Mouse (Mus musculus) thymus, postnatal 36 days (tissue): ENCODE results near the gene Pknox2.

ENCODE experiments used
- DNase-seq, 2 experiments: peaks; one replicate each; pipeline ENCODE4 v3.0.0; 2022; ENCODE audit warnings: mixed read lengths in 2 of 2

Pknox2 gene

DNA sequence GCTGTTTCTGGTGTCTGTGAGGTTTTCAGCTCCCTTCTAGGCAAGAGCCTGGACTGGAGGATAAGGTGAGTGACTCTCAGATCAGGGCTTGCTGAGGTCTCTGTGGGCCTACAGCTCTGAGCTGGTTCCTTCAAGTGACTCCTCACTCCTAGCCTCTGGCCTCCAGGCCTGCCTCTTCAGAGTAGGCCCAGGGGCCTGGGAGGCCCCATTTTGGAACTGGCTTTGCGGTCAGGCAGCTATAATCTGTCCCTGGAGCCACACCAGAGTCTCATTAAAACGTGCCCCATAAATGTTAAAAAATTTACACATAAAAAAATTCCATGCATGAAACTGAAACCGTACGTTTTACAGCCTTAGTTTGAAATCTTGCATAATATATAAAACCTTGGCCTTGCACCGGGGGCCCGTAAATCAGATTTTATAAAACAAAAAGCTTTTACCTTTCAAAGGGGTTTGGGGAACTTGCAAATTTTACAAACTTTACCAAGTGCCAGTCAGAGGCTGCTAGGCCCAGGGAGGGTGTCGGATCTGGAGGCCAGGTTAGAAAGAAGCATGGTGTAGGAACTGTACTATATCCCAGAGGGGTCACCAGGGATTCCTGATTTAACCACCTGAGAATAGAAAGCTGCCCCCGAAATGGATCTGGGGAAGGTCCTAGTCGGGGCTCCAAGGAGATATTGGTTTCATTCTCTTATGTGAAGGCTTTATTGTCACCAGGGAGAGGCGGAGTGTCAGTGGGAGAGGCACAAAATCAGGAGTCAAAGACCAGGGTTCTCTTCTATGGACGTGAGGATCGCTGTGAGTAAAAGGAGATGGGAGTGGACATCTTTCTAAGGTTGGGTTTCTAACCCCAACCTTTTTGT lies 214.0 kb downstream of the Pknox2 start:
- no peak for DNase-seq

DNA sequence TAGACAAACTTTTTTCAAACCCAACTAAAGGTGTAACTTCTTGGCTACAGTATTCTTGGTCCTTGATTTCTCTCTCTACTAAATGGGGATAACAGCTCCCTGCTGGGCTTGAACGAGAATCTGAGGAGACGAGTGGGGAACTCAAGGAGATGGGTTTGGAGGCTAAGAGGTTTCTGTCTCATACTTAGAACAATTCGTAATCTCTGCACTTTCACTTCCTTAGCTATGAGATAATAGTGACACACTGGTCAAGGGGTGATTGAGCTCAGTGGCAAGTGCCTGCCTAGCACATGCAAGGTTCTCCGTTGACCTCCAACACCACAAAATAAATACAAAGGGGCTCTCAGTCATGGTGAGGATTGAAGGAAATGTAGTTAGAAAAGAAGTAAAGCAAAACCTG lies 215.6 kb downstream of the Pknox2 start:
- no peak for DNase-seq

DNA sequence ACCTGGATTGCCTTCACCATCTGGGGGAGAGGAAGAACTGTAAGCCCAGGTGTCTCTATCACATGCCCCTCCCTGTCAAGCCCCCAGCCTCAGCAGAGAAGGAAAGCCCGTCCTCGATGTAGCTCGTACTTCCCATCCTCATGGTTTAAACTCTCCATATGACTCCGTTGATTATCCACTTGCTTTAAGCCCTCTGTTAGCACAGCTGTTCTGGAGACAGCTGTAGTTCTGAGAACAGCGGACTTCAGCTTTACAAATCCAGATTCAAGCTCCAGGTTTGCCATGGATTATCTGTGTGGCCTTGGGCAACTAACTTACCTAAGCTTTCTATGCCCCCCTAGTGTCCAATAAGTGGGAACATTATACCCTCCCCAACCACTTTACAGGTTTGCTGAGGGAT lies 223.5 kb downstream of the Pknox2 start:
- DNase-seq = no peak

DNA sequence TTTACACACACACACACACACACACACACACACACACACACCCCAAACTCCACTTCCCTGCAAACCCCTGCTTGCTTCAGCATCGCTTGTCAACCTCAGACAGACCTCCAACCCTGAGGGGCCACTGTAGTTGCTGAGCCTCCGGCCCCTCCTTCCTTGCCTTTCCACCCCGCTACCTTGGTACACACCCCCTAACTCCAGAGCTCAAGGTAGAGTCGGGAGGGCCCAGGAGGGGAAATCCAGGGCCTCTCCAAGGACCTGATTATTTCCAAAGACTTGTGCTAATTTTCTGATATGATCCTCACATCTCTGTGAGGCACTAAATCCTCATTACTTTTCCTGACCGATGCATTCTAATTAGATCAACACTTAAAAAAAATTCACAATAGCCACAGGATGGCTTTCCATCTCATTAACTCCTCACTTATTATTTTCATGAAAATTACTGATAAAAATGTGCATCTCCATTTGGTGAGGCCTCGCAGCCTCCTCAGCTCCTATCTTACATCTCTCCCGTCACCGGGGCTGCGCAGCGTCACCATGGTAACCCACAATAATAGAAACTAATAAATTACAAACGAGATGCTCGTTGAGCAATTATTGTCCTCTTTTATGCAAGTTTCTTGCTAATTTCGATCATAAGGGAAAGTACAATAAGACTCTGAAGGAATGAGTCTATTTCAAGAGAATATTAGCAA lies 225.3 kb downstream of the Pknox2 start:
- no peak for DNase-seq

DNA sequence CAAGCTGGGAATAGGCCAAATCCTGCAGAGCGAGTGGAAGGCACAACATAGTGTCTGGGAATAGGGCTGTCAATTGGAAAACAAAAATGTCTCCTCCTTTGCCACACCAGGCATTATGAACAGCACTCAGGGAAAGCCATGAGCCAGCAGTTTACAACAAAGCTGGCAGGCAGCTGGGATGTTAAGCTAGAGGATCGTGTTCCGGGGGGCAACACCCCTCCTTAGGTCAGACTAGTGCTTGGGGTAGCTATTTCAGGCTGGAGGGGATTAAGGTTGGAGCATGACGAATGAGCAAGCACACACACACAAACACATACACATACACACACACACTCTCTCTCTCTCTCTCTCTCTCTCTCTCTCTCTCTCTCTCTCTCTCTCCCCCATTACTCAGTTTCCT lies 227.7 kb downstream of the Pknox2 start:
- no peak for DNase-seq

DNA sequence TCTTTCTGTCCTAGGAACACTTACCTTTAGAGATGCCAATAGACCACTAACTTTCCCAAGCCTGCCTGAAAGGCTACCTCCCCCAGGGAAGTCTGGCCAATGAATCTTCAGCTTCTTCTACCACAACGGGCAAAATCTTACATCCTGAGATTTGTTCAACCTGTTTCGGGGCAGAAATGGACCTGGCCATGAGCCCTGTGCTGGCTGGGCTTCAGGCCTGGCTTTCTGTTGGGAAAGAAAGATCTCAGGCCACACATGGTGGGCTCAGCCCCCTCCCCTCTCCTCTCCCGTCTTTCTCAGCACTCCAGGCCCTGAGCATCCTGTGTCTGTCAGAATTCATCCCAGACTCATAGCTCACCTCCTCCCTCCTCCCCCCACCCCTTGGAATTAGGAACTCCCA lies 228.6 kb downstream of the Pknox2 start:
- no peak for DNase-seq

DNA sequence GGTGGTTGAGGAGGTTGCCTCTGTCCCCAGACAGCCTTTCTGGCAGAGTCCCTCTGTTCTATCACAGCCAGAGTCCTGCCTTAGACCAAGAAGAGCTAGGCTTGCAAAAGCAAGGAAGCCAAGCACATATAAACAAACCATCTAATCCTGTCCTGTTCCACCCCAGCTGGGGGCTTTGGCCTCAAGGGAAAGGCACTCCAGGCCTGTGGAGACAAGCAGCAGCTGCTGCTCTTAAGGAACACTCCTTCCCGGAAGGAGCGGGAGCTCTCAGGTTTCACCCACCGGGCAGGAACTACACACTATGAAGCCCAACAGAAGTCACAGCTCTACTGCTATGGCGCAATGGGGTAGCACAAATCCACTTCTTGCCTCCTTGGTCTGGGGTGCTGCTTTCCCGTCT lies 230.3 kb downstream of the Pknox2 start:
- DNase-seq = no peak

DNA sequence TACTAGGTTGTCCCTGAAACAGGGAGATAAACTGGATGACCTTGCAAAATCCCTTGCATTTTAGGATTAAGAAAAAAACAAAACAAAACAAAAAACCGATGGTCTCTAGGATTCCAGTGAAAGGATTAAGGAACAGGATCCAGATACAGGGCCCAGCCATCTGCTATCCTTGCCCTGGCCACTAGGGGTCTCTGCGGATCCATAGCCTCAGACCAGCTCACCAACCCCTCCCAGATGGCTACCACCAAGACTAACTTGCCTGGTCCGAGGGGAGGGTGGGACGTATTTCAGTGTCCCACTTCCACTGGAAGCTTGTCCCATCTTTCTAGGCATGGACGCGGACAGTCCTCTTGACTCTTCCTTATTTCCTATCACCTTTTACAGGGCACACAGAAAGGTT lies 230.8 kb downstream of the Pknox2 start:
- peak; percentile 43 to 47 for DNase-seq

DNA sequence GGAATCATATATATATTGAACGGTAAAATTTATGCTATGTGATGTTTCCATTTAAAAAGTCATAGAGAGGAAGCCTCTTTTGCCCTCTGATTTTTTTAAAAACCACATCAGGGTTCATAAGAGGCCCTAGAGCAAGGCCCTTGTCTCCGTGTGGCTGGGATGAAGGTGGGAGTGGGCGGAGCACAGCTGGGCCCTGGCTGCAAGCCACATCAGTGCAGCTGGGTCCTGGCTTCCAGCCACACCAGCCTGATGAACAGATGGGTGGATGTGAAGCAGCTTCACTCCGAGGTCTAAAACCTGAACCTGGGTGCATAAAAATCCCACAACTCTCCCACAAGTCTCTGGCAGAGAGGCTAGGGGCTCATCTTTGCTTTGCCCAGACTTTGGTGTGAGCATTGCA lies 241.8 kb downstream of the Pknox2 start:
- peak in 1 of 2 experiments; percentile 14 for DNase-seq

DNA sequence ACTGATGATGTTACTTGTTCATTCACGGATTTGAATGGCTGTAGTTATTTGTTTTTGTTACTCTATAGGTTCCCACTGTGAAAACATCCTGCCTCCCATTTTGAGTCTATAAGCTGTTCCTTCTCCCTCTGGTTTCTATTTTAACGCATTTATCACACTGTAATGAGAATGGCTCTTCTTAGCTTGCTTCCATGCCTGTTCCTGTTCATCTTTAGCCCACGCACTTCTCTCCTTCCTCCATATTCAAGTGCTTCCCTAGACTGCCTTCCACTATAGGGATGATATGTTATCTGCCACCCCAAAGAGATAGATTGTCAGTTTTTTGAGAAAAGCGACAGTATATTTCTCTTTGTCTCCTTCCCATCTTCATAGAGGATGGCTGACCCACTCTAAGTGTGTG lies 246.7 kb downstream of the Pknox2 start:
- no peak for DNase-seq

DNA sequence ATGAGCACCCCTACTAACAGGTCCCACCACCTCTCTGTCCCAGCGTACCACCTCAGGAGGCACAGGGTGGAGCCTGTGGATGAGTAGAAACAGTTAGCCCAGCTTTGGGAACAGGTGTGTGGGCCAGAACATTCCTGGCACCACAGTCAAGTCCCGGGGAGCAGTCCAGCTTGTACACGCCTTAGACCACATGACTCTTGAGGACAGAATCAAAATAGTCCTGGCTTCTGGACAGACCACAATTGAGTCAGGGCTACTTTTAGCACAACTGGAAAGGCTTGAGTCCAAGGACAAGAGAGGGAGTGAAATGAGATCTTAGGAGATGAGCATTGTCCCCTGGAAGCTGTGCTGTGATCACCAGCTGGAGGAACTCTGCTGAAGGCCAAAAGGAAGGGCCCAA lies 248.6 kb downstream of the Pknox2 start:
- no peak for DNase-seq

DNA sequence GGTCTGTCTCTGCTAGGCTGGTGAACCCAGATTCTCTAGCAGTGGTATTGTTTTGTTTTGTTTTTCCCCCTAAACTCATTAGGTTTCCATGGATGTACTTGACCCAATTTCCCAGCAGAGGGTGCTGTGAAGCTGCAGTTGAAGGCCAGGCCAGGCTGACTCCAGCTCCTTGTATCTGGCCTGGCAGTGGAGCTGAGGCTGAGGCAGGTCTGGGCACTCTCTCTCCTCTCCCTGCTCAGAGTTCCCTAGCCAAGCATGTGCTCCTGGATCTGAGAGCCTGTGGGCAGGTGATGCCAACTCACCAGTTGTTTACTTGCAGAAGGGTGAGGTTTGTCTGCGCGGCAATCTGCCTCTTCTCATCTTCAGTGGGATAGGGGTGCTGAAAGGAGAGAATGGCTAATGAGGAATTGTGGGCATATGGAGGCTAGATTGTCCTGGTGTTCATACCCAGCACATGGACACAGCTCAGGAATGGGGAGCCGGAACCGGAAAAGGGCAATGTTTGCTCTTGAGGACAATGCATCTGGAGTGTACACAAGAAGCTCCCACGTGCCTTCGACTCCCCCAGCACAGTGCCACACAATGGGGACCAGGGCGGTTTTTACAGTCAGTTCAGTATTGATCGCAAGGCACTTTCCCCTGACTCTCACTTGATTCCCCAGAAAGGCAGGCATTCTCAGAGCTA lies 252.1 kb downstream of the Pknox2 start:
- no peak for DNase-seq

DNA sequence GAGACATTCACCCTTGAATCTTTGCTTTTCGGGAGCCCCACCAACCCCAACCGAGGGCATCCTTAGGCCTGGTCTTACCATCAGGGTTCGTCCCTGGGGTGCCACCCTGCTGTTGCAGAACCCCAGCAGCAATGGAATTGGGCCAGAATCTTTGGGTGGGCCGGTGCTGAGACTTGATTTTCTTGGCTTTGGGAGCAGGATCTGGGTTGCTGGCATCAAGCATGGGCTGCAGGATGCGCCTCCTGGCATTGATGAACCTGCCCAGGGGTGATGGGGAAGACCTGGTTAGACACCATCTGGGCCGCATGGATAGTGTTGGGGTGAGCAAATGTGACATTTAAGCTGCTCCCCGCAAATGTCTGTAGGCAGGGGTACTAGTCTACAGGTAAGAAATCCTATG lies 253.0 kb downstream of the Pknox2 start:
- no peak for DNase-seq

DNA sequence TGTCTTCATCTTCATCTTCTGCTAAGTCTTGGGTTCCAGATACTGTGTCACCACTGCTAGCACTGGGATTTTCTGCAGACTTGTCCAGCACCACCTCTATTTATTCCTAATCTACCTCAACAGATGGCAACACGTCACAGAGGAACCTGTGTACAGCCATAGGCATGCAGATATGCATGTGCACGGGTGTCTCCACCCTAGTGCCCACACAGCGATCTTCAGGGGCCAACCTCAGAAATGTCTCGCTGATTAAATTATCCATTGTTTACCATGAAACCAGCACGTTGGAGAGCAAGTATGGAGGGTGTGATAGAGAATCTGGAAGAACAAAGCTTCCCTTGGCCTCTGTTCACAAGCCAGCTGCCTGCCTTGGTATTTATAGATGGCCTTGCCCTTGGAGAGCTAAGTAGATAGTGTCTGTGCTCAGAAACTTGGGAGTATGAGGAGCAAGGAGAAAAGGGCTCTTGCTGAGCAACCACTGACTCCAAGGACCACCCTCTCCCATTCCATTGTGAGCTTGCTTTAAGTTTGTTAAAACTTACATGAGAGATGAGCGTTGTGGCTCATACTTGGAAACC lies 253.7 kb downstream of the Pknox2 start:
- no peak for DNase-seq

DNA sequence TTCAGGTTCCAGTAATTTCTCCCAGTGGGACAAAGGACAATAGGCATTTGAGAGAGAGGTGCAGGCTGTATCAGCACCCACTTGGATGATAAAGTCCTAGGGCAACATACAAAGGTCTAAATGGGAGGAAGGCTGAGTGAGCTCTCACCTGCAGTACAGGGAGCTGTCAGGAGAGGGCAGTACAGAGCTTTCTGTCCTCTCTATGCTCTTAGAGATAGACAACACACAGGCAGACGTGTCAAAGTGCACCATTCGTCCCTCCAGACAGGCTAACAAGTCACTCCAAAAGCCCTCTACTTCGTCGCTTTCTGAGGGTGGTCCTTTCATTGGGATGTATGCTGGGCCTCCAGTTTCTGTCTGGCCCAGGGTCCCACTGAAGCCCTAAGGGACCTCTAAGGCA lies 256.7 kb downstream of the Pknox2 start:
- peak; percentile 15 to 38 for DNase-seq

DNA sequence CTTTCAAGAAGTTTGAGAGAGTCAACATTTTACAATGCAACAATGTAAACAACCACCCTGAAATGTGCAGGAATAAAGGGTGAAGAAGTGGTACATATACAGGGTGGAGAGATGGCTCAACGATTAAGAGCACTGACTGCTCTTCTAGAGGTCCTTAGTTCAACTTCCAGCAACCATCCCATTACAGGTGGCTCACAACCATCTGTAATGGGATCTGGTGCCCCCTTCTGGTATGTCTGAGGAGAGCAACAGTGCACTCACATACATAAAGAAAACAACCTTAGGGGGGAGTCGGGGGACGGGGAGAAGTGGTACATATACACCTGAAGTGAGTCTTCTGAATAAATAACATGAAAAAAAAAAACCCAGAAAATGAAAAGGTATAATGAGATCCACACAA lies 262.0 kb downstream of the Pknox2 start:
- peak in 1 of 2 experiments; percentile 6 for DNase-seq

DNA sequence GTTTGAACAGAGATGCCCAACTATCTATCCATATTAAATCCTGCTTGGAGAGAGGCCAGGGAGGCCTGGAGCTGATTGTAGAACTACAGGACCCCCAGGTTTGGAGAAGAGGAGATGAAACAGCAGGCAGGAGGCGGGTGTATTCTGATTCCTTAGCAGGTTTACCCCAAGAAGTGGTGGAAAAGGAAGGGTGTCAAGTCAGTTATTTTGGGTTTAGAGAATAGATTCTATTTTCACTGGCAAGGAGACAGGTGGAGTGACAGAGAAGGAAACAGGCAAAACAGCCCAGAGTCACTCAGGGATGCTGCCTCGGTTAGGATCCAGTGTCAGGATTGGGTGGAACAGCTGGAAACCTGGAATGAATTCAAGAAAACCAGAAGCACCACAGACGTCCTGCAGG lies 263.6 kb downstream of the Pknox2 start:
- DNase-seq = no peak

DNA sequence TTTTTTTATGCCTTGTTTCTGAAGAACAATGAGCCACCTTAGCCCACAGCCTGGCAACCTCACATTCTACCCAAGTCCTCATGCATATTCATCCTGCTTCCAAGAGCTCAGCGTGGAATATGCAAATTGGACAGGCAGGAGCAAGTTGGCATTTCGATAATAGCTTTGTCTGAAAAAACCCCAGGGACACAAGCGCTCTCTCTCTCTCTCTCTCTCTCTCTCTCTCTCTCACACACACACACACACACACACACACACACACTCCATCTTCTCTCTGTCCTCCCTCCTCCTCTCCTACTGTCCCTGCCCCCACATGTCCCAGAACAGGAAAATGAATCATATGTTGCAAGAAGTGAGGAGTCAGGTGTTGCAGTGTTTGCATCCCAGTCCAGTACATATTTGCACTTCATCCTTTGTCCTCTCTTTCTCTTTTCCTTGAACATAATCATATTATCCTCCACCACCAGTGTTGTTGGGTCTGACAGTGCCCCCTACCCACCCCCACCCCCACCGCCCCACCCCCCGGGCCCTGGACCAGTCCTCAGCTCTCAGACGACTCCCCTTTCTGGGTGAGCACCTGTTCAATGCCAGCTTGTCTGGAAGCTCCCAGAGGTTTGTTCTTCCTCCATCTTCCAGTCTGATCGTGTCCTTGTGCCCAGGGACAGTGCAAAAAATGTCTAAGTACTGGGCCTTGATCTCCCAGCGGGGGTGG lies 265.0 kb downstream of the Pknox2 start:
- no peak for DNase-seq

DNA sequence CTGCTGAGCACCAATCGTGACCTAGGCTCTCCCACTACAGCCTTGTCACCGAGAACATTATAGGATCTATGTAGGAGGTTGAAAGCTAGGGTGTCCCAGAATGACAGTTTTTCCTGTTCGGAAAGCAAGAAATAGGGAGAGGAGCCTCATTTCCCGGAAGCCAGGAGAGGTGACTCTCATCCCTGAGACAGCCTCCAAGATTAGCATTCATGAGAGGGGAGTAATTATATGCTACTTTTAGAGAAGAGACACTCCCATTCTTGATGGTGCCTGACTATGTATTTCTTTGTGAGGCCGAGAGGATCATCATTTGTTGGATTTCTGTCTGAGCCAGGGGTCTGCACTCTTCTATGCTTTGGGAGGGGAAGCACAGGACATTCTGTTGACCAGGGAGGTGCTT lies 265.6 kb downstream of the Pknox2 start:
- DNase-seq = no peak

DNA sequence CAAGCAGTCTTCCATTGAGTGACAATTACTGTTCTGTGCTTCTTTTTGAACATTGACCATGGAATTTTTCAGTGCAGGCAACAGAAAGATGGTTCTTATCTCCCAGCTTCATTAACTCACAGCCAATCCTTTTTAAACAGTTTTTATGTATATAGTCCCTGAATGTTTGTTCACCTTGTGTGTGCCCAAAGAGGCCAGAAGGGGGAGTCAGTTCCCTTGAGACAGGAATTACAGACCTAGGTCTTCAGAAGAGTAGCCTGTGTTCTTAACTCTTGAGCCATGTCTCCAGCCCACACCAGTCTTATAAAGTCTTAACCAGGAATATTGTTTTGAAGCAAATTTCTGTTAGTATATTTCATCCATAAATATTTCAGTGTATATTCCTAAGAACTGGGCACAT lies 270.4 kb downstream of the Pknox2 start:
- DNase-seq = no peak

DNA sequence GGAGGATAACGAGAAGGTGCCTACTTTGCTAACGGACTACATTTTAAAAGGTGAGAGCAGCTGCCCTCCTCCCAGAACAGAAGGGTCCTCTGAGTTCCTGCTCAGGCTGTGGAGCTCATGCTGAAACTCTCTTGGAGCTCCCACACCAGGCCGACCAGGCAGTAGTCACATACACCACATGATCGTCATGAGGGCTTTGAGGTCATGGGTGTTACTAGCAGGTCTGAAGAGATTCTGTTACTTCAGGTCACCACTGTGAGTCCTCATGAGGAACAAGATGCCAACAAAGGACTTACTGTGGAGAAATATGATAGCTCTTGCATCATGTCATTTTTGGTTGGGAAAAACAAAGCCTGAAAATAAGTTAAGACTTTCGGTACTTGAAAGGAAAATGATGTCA lies 270.9 kb downstream of the Pknox2 start:
- DNase-seq = no peak

DNA sequence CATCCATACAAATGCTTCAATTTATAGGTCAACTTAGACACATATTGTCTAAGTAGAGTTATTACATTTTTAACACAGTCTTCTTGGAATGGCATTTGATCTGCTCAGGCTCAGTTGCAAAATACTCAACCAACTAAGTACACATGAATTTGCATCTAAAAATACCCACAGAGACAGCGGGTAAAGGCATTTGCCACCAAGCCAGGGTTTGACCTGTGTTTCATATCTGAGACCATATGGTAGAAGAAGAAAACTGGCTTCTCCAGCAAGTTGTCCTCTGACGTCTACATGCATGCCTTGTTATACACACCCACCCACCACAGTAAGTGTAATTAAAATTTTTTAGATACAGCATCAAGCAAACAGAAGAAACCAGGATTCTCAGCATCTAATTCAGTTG lies 273.4 kb downstream of the Pknox2 start:
- DNase-seq = no peak

DNA sequence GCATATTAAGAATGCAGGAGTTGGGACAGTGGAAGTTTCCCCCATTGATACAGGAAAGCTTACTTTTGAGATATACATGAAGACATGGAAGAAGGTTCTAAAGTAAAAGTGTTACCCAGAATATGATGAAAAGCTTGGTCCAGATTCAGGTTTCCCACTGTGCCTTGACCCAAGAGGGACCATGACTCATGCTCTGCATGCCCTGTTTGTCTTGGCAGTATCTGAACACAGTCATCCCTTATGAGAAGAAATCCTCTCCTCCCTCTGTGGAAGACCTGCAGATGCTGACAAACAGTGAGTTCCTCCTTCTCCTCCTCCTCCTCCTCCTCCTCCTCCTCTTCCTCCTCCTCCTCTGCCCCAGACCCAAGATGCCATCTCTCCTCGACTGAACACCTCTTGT lies 276.9 kb downstream of the Pknox2 start:
- DNase-seq = no peak
